In the genomic region with DNA sequence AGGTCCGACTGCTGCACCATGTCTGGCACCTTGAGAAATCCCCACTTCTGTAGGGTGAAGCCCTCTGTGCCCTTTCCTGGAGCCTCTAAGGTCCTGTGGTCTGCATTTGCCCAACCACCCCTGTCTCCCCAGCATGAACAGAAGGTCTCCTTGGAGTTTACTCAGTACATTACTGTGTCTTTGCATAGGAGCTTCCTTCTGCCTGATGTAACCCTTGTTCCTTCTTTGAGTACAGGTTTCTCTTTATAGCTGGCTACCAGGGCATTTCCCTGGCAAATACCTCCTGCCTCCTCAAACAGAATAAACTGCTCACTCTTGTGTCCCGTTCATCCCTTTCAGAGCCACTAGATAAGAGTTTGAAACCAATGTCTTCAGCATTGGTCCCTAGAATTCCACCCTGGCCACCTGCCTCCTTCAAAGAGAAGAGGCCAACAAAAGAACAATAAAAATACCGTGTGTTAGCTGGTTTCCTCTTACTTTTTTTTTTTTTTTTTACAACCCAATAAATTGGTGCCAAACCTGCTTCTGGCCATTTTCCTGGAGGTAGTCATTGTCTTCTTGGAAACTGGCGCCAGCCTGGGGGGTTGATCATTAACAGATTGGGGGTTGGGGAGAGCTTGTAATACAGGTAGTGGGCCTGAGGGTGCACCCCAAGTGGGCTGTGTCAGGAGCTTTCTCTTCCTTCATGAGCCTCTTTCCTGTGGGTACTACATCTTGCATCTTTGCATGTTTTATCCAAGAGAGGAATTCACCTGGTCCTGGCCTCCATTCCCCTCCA, we compare ENCODE assay signal across 10 mouse cellular contexts.
DNase-seq lines count a peak whose midpoint lies in the region; ATAC-seq and TF ChIP-seq lines count a peak whose summit lies in the region.
"Had no signal": no experiment of that assay in that cellular context is flagged by ENCODE, and none has a peak within 500 bp of the region (broad histone marks: within the 10 kb centered on the region; RNA-seq: fewer than 3 reads in every experiment).

No protein-coding gene starts in this region.

- no peaks in the 10 kb centered on the region for H3K27me3 ChIP-seq in G1E (ENCODE audit: insufficient read depth, low read length)
- H3K27me3 ChIP-seq in intestine, postnatal 0 days (replicated peaks; ENCODE audit: control insufficient read depth, insufficient read depth, low read length) = no peaks in the 10 kb centered on the region
- H3K27me3 ChIP-seq in liver, postnatal 0 days (ENCODE audit: insufficient read depth, low read length) = no peaks in the 10 kb centered on the region

- peak overlapping the region; percentile 90 for H3K27ac ChIP-seq in intestine, postnatal 0 days (ENCODE audit: low read depth, low read length)
- H3K27ac ChIP-seq in liver, postnatal 0 days (ENCODE audit: low read depth) = peak overlapping the region; percentile 68
- H3K27ac ChIP-seq in layer of hippocampus, adult 2 months = no peak overlapping the region
- H3K27ac ChIP-seq: hindbrain, embryonic 14.5 days had no signal

- H3K4me1 ChIP-seq in G1E (ENCODE audit: insufficient read depth, low read depth, low read length) = peaks cover 96% of the 10 kb centered on the region
- peaks cover 41% of the 10 kb centered on the region for H3K4me1 ChIP-seq in intestine, postnatal 0 days (replicated peaks; ENCODE audit: control insufficient read depth, insufficient read depth, low read length)
- H3K4me1 ChIP-seq in liver, postnatal 0 days (ENCODE audit: insufficient read depth) = peaks cover 59% of the 10 kb centered on the region

- WGBS in intestine, postnatal 0 days = 28% methylated on average over 4 of the region's 4 CpGs
- WGBS in liver, postnatal 0 days (ENCODE audit: insufficient replicate concordance) = 57% methylated on average over 4 of the region's 4 CpGs

- no peak for ATAC-seq in G1E (ENCODE audit: extremely low read depth, insufficient number of reproducible peaks, low FRiP score, poor library complexity, severe bottlenecking)
- peak; percentile 44 for ATAC-seq in intestine, postnatal 0 days
- ATAC-seq in liver, postnatal 0 days = no peak

- peak; percentile 66 for DNase-seq in kidney, adult 18-20 months
- no peak for DNase-seq in kidney, adult 11 months
- no peak for DNase-seq in G1E (ENCODE audit: low spot score)
- DNase-seq in liver, postnatal 0 days = peak; percentile 56
- no peak for DNase-seq in layer of hippocampus, adult 2 months (ENCODE audit: low spot score in 2 of 2)
- DNase-seq in layer of hippocampus, postnatal 14 days (ENCODE audit: low spot score in 2 of 2) = no peak
- DNase-seq: adrenal gland, postnatal 36 days; cerebellum, adult 18-20 months had no signal

- H3K9ac ChIP-seq in intestine, postnatal 0 days (ENCODE audit: low read depth, low read length) = no peak overlapping the region; the same call in 1 of the 2 replicates
- no peak overlapping the region for H3K9ac ChIP-seq in liver, postnatal 0 days (replicated peaks)
- H3K9ac ChIP-seq: hindbrain, embryonic 14.5 days had no signal

- peaks cover 94% of the 10 kb centered on the region for H3K36me3 ChIP-seq in G1E (replicated peaks)
- H3K36me3 ChIP-seq in intestine, postnatal 0 days (ENCODE audit: control insufficient read depth, insufficient read depth) = no peaks in the 10 kb centered on the region
- no peaks in the 10 kb centered on the region for H3K36me3 ChIP-seq in liver, postnatal 0 days (replicated peaks; ENCODE audit: insufficient read depth, low read length)

- 0 out of 2 replicates have a peak, but pooled peaks have one; percentile 26 for TF ChIP-seq EP300 in liver, postnatal 0 days (IDR thresholded peaks at IDR 0.05; ENCODE audit: low read depth)

- no peaks in the 10 kb centered on the region for H3K9me3 ChIP-seq in G1E (replicated peaks)
- no peaks in the 10 kb centered on the region for H3K9me3 ChIP-seq in intestine, postnatal 0 days (ENCODE audit: control insufficient read depth)
- H3K9me3 ChIP-seq in liver, postnatal 0 days (ENCODE audit: low read length) = no peaks in the 10 kb centered on the region

- peak overlapping the region; percentile 30 for H3K4me2 ChIP-seq in intestine, postnatal 0 days (replicated peaks; ENCODE audit: low read depth)
- H3K4me2 ChIP-seq in liver, postnatal 0 days (ENCODE audit: low read depth, low read length) = peak overlapping the region; percentile 16; the same call in 1 of the 2 replicates
- H3K4me2 ChIP-seq: hindbrain, embryonic 14.5 days had no signal

- peak overlapping the region; percentile 24; the same call in 1 of the 2 replicates for H3K4me3 ChIP-seq in G1E (ENCODE audit: low read depth, low read length)
- no peak overlapping the region for H3K4me3 ChIP-seq in intestine, postnatal 0 days (ENCODE audit: low read depth, low read length)
- H3K4me3 ChIP-seq in liver, postnatal 0 days (ENCODE audit: low read depth, low read length) = no peak overlapping the region
- no peak overlapping the region for H3K4me3 ChIP-seq in layer of hippocampus, adult 2 months

- no peak for TF ChIP-seq CTCF in G1E (IDR thresholded peaks at IDR 0.05; ENCODE audit: low read depth, low read length)
- no peak for TF ChIP-seq CTCF in intestine, postnatal 0 days (IDR thresholded peaks at IDR 0.05; ENCODE audit: low read depth)
- no peak for TF ChIP-seq CTCF in liver, postnatal 0 days (IDR thresholded peaks at IDR 0.05; ENCODE audit: low read depth)
- no peak for TF ChIP-seq CTCF in layer of hippocampus, adult 2 months (conservative IDR thresholded peaks at IDR 0.05)

Comparison
In these comparisons a context has a peak if more than half of its experiments do, and no peak if none do; other contexts are left out.
1. DNase-seq: peak in kidney, adult 18-20 months (single experiment) and liver, postnatal 0 days (single experiment); none in kidney, adult 11 months (single experiment), G1E (single experiment), layer of hippocampus, adult 2 months (0 of 2) and layer of hippocampus, postnatal 14 days (0 of 2).